Mouse (Mus musculus): ENCODE results near the gene Hadha. TPM values are rescaled to one million over a fixed set of nuclear protein-coding genes. Genes with fewer than 3 reads are reported as not detected.

Hadha gene
- polyA plus RNA-seq (2012; ENCODE audit: low replicate concordance) = 23.9 and 77.9 TPM in 2 replicates

GRCm38 (mm10) chr5:30154474-30155394 is at the start of gene Hadha, which contains the start of gene Hadhb:
Gene Hadha, minus strand, starts transcription at chr5:30155162.
Gene Hadhb, plus strand, starts transcription at chr5:30155248.

GRCm38 (mm10) chr5:30105668-30106300 is 49.2 kb downstream of the Hadha start, which contains the start of gene 3110082J24Rik:
Gene 3110082J24Rik, minus strand, starts transcription at chr5:30106086.

GRCm38 (mm10) chr5:30104841-30105667 is 49.9 kb downstream of the Hadha start, which contains the start of gene Garem2:
Gene Garem2, plus strand, starts transcription at chr5:30105161.

GRCm38 (mm10) chr5:30072825-30073821 is 81.8 kb downstream of the Hadha start, which contains the start of gene Tyms:
Gene Tyms, minus strand, starts transcription at chr5:30073617.

Other genes with a start within 250 kb of the Hadha start
- not detected in 2 replicates for gene Il6, start 142.0 kb downstream of the Hadha start, polyA plus RNA-seq (2012; ENCODE audit: low replicate concordance)
- gene Tyms, start 81.5 kb downstream of the Hadha start, polyA plus RNA-seq (2012; ENCODE audit: low replicate concordance) = 4.0 and 48.3 TPM in 2 replicates
- not detected in 2 replicates for gene Garem2, start 50.0 kb downstream of the Hadha start, polyA plus RNA-seq (2012; ENCODE audit: low replicate concordance)
- not detected in 2 replicates for gene 3110082J24Rik, start 49.1 kb downstream of the Hadha start, polyA plus RNA-seq (2012; ENCODE audit: low replicate concordance)
- gene Hadhb, start 86 bp upstream of the Hadha start, polyA plus RNA-seq (2012; ENCODE audit: low replicate concordance) = 6.2 and 38.3 TPM in 2 replicates
- not detected in 2 replicates for gene Adgrf3, start 50.6 kb upstream of the Hadha start, polyA plus RNA-seq (2012; ENCODE audit: low replicate concordance)
- gene Selenoi, start 77.4 kb upstream of the Hadha start, polyA plus RNA-seq (2012; ENCODE audit: low replicate concordance) = 0.16 and 2.8 TPM in 2 replicates
- gene Drc1, start 126.2 kb upstream of the Hadha start, polyA plus RNA-seq (2012; ENCODE audit: low replicate concordance) = not detected in 2 replicates

All from leukemia stem cell, adult 10-12 weeks (primary cell).